Mouse (Mus musculus) spleen, postnatal 14 days (tissue): Measurements from ENCODE around the gene Kcnk5.

Experiments
- DNase-seq, 2 experiments: peaks; one replicate each; pipeline ENCODE4 v3.0.0; 2021 to 2022; ENCODE audit warnings: low spot score in 2 of 2

The Kcnk5 gene

DNA sequence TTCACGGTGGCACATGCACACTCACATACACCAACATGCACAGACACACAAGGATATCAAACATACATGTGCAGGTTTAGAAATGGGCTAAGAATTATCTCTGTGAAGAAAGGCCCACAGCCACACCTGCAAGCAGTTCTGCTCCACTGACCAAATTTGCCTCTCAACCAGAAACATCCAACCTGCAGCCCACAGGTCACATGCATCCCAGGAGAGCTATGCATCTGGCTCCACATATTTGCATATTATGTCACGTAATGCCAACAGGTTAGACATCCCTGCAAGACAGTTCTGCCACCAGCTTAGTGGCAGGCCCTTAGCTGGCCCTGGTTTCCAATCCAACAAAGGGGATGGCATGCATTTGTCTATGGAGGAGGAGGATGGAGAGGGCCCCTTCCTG is 13.6 kb downstream of the Kcnk5 start:
- no peak for DNase-seq

- DNase-seq: no peak
Observed at GRCm38 (mm10) chr14:20165413-20165812, 16.2 kb downstream of the Kcnk5 start.

DNA sequence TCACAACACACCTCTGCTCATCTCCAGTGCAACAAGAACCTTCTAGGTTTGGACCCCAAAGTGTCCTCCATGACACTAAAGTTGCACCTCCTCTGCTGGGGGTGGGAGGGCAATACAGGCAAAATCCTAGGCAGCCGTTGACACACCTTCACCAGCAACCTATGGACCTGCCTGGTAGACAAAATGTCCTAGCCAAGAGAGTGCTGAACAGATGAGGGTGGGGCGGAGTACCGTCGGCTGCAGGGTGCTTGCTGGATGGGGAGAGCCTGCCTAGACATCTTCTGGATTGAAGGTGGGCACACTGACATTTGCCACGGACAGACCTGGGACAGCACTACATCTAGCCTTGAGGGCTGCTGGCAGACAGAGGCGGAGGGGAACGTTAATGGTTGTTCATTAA is 17.2 kb downstream of the Kcnk5 start:
- no peak for DNase-seq

DNA sequence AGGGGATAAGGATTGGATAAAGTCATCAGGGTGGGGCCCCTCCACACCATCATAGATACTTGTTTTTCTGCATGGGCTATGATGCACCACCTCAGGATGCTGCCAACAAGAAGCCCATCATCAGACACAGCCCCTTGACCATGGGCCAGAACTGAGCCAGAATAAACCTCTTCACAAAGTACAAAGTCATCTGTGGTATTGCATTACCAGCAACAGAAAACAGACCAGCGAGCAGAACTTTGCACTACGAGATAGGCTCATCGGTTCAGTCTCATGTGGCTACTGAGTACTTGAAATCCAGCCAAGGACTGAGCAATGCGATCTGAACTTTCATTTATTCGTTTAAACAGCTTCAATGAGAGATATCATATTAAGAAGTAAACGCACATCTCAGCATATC is 18.9 kb downstream of the Kcnk5 start:
- DNase-seq: no peak

- no peak for DNase-seq
Observed at GRCm38 (mm10) chr14:20158727-20159681, 22.6 kb downstream of the Kcnk5 start.

GRCm38 (mm10) chr14:20157595-20157994 is 24.0 kb downstream of the Kcnk5 start:
- no peak for DNase-seq

GRCm38 (mm10) chr14:20155718-20156117 is 25.9 kb downstream of the Kcnk5 start:
- no peak for DNase-seq

- DNase-seq: no peak
Observed at GRCm38 (mm10) chr14:20154937-20155336, 26.7 kb downstream of the Kcnk5 start.

GRCm38 (mm10) chr14:20154245-20154644 is 27.4 kb downstream of the Kcnk5 start:
- no peak for DNase-seq

DNA sequence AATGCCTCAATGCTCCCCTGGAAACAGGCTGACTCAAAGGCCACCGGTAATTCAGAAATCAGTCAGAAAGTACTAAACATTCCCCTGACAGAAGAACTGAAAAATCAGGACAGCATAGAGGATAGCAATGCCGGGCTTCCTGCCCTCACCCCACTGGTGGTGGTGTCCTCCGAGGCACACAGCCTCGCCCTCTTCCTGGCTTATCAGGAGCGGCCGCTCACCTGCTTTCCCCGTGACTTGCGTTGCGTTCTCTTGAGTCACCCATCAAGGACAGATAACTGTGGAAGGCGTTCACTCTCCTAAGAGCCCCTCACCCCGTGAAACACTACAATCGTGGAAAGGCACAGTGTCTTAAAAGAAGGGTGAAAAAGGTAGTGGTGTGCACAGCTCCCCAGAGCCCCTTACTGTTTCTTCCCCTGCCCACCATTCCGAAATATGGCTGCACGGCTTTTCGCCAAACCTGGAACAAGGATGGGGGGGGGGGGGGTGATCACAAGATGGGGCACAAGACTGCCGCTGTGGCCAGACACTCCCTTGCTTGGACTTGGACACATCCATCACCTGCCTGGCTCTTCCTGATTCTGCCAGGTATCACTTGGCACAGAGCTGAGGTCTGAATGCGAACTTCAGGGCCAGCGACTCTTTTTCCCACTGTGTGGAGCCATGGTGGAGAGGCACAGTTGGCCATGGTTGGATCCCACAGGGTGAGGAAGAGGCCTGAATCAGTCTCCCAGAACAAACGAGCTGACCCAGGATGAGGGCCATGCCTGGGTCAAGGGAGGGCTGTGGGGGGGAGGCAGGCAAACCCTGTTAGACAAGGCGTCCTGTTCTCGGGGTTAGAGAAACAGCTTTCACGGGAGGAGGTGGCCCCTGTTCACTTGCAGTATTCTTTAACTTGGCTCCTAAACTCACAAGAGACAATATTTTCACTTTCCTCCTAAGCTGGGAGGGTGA is 32.2 kb downstream of the Kcnk5 start:
- no peak for DNase-seq

DNA sequence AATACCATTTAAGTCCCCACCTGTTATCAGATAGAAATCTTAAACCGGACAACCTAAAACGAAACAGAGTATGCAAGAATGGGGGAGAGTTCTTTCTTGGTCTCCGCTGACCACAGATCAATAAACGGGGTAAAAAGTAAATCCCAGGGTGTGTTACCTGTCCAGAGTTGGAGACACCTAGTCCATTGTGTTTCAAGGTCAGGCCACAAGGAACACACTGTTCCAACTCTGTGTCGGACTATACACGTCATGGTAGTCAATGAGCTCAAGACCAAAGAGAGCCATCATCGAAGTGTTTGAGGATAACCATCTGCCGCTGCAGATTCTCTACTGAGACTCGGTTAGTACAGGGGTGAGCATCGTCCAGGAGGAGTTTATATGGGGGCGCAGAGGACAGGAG is 33.1 kb downstream of the Kcnk5 start:
- DNase-seq: no peak

GRCm38 (mm10) chr14:20147854-20148253 is 33.8 kb downstream of the Kcnk5 start:
- no peak for DNase-seq

DNA sequence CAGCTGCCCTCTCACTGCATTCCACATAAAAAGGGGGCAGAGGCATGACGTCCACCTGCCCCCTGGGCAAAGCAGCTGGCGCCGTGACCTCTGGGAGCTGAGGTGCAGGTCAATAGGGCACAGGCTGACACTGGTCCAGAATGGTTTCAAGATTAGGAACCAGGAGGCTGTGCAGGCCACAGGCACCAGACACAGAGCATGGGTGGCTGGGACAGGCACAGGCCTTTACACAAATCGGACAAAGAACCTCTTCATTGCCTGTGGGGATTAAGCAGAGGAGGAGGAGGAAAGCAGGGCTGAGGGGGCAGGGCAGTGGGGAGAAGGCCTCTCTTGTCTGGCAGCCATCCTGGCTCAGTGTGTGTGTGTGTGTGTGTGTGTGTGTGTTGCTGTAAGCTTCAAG is 37.5 kb downstream of the Kcnk5 start:
- no peak for DNase-seq

GRCm38 (mm10) chr14:20138484-20139355 is 42.9 kb downstream of the Kcnk5 start, which contains the start of gene Saysd1:
Gene Saysd1, minus strand, starts transcription at chr14:20138534.
- DNase-seq: no peak

DNA sequence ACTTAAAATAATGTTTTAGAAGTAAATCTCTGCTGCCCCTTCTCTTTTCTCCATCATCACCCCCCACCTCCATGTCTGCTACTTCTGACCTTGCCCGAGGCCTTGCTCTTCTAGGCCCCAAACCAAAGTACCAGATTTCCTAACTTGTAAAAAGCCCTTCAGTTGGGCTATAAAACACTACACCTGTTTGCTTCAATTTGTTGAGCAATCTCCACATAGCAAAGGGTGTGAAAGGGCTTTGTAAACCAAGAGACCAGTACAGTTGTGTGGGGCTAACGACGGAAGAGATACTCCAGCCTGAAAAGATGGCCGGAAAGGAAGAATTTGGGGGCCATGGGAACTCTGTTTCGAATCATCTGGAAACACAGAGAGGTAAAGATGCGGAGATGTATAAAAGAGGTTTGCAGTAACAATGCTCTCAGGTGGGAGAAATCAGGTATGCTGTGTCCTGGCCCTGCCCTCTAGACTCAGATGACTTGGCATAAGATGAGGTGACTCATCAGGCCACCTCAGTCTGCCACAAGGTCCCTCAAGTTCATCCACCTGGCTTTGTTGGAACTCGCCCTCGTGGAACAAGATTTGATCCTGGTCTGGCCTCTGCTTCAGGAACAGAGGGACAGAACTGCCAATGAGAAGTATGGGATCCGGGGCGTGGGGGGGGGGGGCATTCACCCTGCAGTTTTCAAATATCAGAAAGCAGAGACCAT is 46.5 kb downstream of the Kcnk5 start:
- DNase-seq: no peak

DNA sequence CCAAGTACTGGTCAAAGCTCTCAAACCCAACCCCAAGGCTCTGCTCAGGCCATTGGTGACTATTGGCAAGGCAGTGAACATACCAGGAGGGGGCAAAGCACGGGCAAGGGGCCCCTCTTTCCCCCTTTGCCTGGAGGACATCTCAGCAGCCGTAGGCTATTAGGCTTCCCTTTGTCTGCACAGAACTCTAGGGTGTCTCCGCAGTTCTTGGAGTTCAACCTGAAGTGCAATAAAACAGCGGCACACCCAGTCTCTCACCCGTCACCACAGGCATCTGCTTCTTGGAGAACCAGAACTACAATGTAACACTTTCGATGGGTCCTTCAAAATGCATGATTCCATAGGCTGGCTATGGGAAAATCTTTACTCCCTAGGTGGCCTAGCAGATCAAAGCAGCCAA is 53.4 kb downstream of the Kcnk5 start:
- DNase-seq: no peak

DNA sequence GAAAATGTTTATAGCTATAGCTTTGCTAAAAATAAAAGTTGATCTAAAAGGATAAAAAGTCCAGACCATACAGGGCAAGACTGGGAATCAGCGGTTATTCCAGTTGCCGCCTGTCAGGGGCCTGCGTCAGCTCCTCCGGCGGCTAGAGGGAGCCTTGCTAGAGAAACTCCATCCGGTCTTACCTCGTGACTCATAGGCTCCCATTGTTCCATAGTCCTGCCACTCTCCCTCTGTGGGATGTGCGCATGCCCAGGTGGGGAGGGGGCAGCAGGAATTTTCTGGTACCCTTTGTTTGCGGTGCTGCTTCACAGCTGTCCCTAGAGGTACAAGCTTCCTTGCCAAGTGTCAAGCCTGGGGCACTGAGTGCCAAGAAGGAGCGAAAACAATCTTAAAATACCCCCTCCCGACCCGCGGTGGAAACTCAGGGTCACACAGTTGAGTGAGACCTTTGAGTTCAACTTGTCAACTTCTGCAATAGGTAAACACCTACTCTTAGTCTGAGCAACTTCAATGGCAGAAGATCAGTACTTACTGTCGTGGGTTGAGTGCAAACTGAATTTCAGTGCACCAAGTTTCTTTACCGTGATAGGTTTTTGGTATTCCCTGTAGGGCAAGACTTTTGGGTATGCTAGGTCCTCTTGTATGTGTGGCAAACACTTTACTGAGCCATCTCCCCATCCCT is 54.1 kb downstream of the Kcnk5 start:
- DNase-seq: no peak

DNA sequence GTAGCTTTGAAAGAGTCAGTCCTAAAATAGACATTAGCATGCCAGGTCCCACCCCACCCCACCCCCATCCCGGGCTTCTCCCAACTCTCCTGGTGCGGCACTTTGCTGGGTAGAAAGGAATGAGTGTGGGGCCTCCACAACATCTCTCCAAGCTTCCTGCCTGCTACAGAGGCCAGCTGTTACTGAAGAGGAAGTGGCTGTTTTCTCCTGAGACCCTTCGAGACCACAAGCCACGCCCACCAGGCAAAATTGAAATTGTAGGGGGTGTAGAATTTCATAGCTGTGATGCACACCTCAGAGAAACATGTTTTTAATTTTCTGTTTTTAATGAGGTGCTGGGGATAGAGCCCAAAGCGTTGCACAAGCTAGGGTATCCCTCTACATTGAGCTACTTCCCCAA is 60.7 kb downstream of the Kcnk5 start:
- peak; percentile 45 to 68 for DNase-seq

GRCm38 (mm10) chr14:20120012-20120411 is 61.6 kb downstream of the Kcnk5 start:
- no peak for DNase-seq

DNA sequence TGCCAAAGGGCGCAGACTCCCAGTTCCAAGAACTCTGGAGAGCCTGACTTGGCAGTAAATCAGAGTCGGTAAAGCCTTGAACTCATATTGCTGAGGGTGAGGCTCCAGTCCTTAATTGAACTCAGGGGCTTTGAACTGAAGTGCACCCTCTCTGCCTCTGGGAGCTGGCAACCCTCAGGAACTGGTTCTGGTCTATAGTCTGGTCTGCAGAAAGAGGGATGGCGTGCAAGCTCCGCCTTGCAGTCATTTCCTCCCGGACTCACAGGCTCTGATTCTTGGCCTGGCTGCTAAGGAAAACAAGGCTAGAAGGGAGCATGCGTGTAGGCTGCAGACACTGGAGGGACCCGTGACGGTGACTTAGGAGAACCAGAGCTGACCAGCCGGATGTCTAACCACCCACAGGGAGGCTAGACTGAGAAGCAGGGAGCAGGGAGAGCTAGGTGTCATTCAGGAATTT is 65.4 kb downstream of the Kcnk5 start:
- no peak for DNase-seq
